Mouse (Mus musculus) liver, adult 2 months (tissue): ENCODE results near the gene Park7.

Experiments
- CTCF ChIP-seq: fragments of 200-500 bp; IDR thresholded peaks from 2 replicates; pipeline ENCODE4 v1.5.1; 2011; ENCODE audit warnings: low read depth, low read length, control low read depth
- POLR2A ChIP-seq: fragments of 200-500 bp; IDR thresholded peaks from 2 replicates; pipeline ENCODE4 v1.6.1; 2011; ENCODE audit warnings: low read length, control low read depth; ENCODE audit not compliant: insufficient read depth; ENCODE audit errors: extremely low read depth

GRCm38 (mm10) chr4:150870963-150871391, 43.3 kb downstream of the Park7 start:
- TF ChIP-seq POLR2A (no peak), CTCF (peak; percentile 5; the same call in 1 of the 2 replicates)
